Mouse (Mus musculus): ENCODE measurements around the gene Sst.
"Not testable (repeated sequence)": the region's sequence is repeated elsewhere in the genome, so short reads cannot be mapped to it uniquely, and the experiment has no call there.

Gene Sst

GRCm38 (mm10) chr16:23890636-23891035, at the start of gene Sst:
Sst (minus strand) TSS chr16:23890958.
- no peak for DNase-seq (ENCODE audit: low read depth)

GRCm38 (mm10) chr16:23934397-23934796, 43.6 kb upstream of the Sst start:
- no peak for DNase-seq (ENCODE audit: low read depth)

GRCm38 (mm10) chr16:23932294-23932693, 41.5 kb upstream of the Sst start, which contains the start of gene Rtp2:
Rtp2 (minus strand) TSS chr16:23932394.
- DNase-seq (ENCODE audit: low read depth): no peak

- no peak for DNase-seq (ENCODE audit: low read depth)
Observed at GRCm38 (mm10) chr16:23931275-23931674, 40.5 kb upstream of the Sst start.

GRCm38 (mm10) chr16:23930426-23931073, 39.8 kb upstream of the Sst start:
- no peak for DNase-seq (ENCODE audit: low read depth)

GRCm38 (mm10) chr16:23927301-23928114, 36.8 kb upstream of the Sst start:
- no peak for DNase-seq (ENCODE audit: low read depth)

GRCm38 (mm10) chr16:23922906-23923305, 32.1 kb upstream of the Sst start:
- no peak for DNase-seq (ENCODE audit: low read depth)

- no peak for DNase-seq (ENCODE audit: low read depth)
Observed at GRCm38 (mm10) chr16:23921697-23922096, 30.9 kb upstream of the Sst start.

- DNase-seq (ENCODE audit: low read depth): no peak
Observed at GRCm38 (mm10) chr16:23919418-23919817, 28.7 kb upstream of the Sst start.

GRCm38 (mm10) chr16:23913401-23913800, 22.6 kb upstream of the Sst start:
- no peak for DNase-seq (ENCODE audit: low read depth)

GRCm38 (mm10) chr16:23912741-23913140, 22.0 kb upstream of the Sst start:
- DNase-seq (ENCODE audit: low read depth): no peak

- not testable (repeated sequence) for DNase-seq (ENCODE audit: low read depth)
Observed at GRCm38 (mm10) chr16:23909015-23909354, 18.2 kb upstream of the Sst start.

- DNase-seq (ENCODE audit: low read depth): not testable (repeated sequence)
Observed at GRCm38 (mm10) chr16:23908076-23909014, 17.6 kb upstream of the Sst start.

- DNase-seq (ENCODE audit: low read depth): not testable (repeated sequence)
Observed at GRCm38 (mm10) chr16:23906586-23906985, 15.8 kb upstream of the Sst start.

- DNase-seq (ENCODE audit: low read depth): no peak
Observed at GRCm38 (mm10) chr16:23901411-23901810, 10.7 kb upstream of the Sst start.

- no peak for DNase-seq (ENCODE audit: low read depth)
Observed at GRCm38 (mm10) chr16:23900061-23900460, 9.3 kb upstream of the Sst start.

GRCm38 (mm10) chr16:23898840-23899239, 8.1 kb upstream of the Sst start:
- peak; percentile 77 for DNase-seq (ENCODE audit: low read depth)

GRCm38 (mm10) chr16:23897984-23898586, 7.3 kb upstream of the Sst start:
- peak; percentile 63 for DNase-seq (ENCODE audit: low read depth)

GRCm38 (mm10) chr16:23897486-23897885, 6.7 kb upstream of the Sst start:
- DNase-seq (ENCODE audit: low read depth): no peak

GRCm38 (mm10) chr16:23895135-23895534, 4.4 kb upstream of the Sst start:
- DNase-seq (ENCODE audit: low read depth): no peak

- DNase-seq (ENCODE audit: low read depth): no peak
Observed at GRCm38 (mm10) chr16:23890151-23890550, 607 bp downstream of the Sst start.
